Mouse (Mus musculus) stomach, embryonic 16.5 days (tissue): ENCODE measurements around the gene Dusp22. TPM values are rescaled to one million over a fixed set of nuclear protein-coding genes. Genes with fewer than 3 reads are reported as not detected.

ENCODE experiments used
- ATAC-seq: fragments of 200-750 bp; cut with Nextera tagmentation; 2 replicates; pipeline ENCODE4 v1.8.0; 2017; ENCODE audit warnings: moderate number of reproducible peaks, moderate TSS enrichment; ENCODE audit not compliant: insufficient read depth, low FRiP score
- H3K27ac ChIP-seq: fragments of 300-500 bp; sonication (generic); 2 replicates; pipeline ENCODE4 v1.5.1; 2014; ENCODE audit warnings: low read length
- H3K27me3 ChIP-seq: fragments of 300-500 bp; sonication (generic); 2 replicates; pipeline ENCODE4 v1.6.1; 2014; ENCODE audit warnings: low read length, control low read depth, mixed read lengths; ENCODE audit not compliant: control insufficient read depth, insufficient read depth
- H3K36me3 ChIP-seq: fragments of 300-500 bp; sonication (generic); 2 replicates; pipeline ENCODE4 v1.6.1; 2014; ENCODE audit warnings: low read length; ENCODE audit not compliant: control insufficient read depth, insufficient read depth
- H3K4me1 ChIP-seq: fragments of 300-500 bp; sonication (generic); 2 replicates; pipeline ENCODE4 v1.6.1; 2014; ENCODE audit warnings: low read length, control low read depth, mixed read lengths; ENCODE audit not compliant: control insufficient read depth, insufficient read depth
- H3K4me2 ChIP-seq: fragments of 300-500 bp; sonication (generic); 2 replicates; pipeline ENCODE4 v1.6.1; 2014; ENCODE audit warnings: low read depth, low read length, mixed read lengths
- H3K4me3 ChIP-seq: fragments of 300-500 bp; sonication (generic); replicated peaks from 2 replicates; pipeline ENCODE4 v1.5.1; 2014; ENCODE audit warnings: mild to moderate bottlenecking, low read length
- H3K9ac ChIP-seq: fragments of 300-500 bp; sonication (generic); 2 replicates; pipeline ENCODE4 v1.6.1; 2014; ENCODE audit warnings: low read length
- H3K9me3 ChIP-seq: fragments of 300-500 bp; sonication (generic); replicated peaks from 2 replicates; pipeline ENCODE4 v1.6.1; 2016; ENCODE audit warnings: low read length, control low read depth; ENCODE audit not compliant: control insufficient read depth
- WGBS: fragments of 180-500 bp; shearing (Covaris S2); extraction: QIAGEN DNeasy Blood & Tissue Kit; methylation state at CpG from one replicate; pipeline ENCODE4 v1.1.7; 2014; 5-methylcytosine and 5-hydroxymethylcytosine counted together
- polyA plus RNA-seq: library from polyadenylated mRNA; unstranded; fragments of >200 nt; fragmentation: Nextera tagmentation; extraction: Ambion mirVana; gene quantifications from 2 replicates; pipeline ENCODE4 v1.2.1, GENCODE M21; 2015

Dusp22 gene
- polyA plus RNA-seq, 1 experiment from 2014 or later = 31.4 TPM

DNA sequence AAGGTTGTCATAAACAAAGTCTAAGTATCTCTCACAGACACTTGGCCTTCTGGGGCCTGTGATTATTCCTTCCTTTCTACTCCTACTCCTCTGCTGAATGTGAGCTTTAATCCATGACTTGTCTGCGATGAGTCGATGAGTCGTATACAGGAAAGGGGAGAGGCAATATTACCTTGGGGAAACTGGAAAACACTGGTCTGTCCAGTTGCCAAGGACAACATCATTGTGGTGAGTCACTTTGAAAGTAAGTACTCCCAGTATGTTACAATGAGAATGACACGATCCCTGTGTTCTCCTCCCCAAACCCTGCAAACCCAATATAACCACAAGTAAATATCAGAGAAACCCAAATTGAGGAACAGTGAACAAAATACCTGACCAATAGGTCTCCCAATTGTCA is 17.7 kb upstream of the Dusp22 start:
- H3K9ac ChIP-seq = no peak overlapping the region
- H3K4me2 ChIP-seq = no peak overlapping the region
- H3K27ac ChIP-seq = no peak overlapping the region
- no peak for ATAC-seq
- H3K4me3 ChIP-seq = no peak overlapping the region
- H3K9me3 ChIP-seq = no peaks in the 10 kb centered on the region
- no peaks in the 10 kb centered on the region for H3K27me3 ChIP-seq
- 81% methylated on average over 4 of the region's 4 CpGs for WGBS
- H3K4me1 ChIP-seq = no peaks in the 10 kb centered on the region
- H3K36me3 ChIP-seq = no peaks in the 10 kb centered on the region

DNA sequence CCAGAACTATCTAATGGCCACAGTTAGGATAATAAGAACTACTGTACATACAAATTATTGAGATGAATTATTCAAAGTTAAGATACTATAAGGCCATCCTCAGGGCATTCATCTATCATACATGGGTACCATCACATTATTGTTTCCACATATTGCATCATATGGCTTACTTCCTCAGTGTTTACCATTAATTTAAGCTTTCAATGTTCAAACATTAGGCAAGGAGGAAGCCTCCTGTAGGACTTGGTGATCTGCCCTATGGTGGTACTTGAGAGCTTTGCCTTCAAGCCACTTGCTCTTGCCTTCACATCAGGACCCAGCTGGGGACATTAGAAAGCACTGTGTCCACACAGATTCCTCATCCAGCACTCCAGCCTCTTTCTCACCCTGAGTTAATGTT is 11.3 kb upstream of the Dusp22 start:
- H3K4me2 ChIP-seq = no peak overlapping the region
- H3K9me3 ChIP-seq = no peaks in the 10 kb centered on the region
- no peak overlapping the region for H3K27ac ChIP-seq
- no peaks in the 10 kb centered on the region for H3K36me3 ChIP-seq
- no peak for ATAC-seq
- H3K27me3 ChIP-seq = no peaks in the 10 kb centered on the region
- no peak overlapping the region for H3K4me3 ChIP-seq
- H3K4me1 ChIP-seq = no peaks in the 10 kb centered on the region
- no peak overlapping the region for H3K9ac ChIP-seq

DNA sequence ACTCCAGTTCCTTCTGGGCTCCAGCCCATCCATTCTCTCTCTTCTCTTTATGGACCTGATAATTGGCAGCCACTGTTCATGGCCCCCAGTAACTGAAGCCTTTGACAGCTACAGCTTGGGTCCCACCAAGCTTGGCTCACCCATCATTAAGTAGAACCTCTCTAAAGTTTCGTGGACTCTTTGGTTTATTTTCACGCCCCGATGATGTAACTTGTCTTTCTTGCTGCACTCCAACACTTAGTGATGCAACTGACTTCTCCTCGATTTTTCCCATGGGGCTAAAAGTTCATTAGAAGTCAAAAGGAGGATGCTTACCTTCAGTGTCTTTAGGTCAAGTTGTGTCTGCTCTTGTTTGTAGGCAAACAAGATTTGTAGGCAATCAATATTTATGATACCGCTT is 10.6 kb upstream of the Dusp22 start:
- Histone ChIP-seq H3K27me3 (no peaks in the 10 kb centered on the region), H3K4me2 (no peak overlapping the region), H3K9ac (no peak overlapping the region), H3K9me3 (no peaks in the 10 kb centered on the region), H3K36me3 (no peaks in the 10 kb centered on the region), H3K27ac (no peak overlapping the region), H3K4me1 (no peaks in the 10 kb centered on the region), H3K4me3 (no peak overlapping the region)
- WGBS = 82% methylated on average over 5 of the region's 5 CpGs
- no peak for ATAC-seq

DNA sequence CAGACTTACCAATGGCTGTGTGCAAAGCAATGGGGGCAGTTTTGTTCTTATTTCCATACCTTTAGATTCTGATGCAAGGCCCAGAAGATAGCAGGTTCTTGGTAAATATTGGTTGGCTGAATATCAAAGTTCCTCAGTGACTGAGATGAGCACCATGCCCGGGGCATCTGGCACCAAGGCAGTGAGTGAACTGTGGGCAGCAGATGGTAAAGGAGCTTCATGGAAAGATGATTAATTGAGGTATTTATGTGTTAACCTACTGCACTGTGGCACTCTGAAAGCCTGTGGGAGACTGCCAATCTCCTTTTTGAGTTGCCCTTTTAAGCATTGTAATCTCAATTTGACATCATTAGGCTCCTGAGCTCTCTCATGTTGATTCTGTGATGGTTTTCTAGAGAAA is 9.1 kb upstream of the Dusp22 start:
- no peaks in the 10 kb centered on the region for H3K36me3 ChIP-seq
- H3K4me1 ChIP-seq = no peaks in the 10 kb centered on the region
- H3K27me3 ChIP-seq = no peaks in the 10 kb centered on the region
- no peak overlapping the region for H3K27ac ChIP-seq
- no peak overlapping the region for H3K4me3 ChIP-seq
- WGBS = 73% methylated on average over 1 of the region's 1 CpGs
- no peaks in the 10 kb centered on the region for H3K9me3 ChIP-seq
- no peak for ATAC-seq
- no peak overlapping the region for H3K9ac ChIP-seq
- H3K4me2 ChIP-seq = no peak overlapping the region

DNA sequence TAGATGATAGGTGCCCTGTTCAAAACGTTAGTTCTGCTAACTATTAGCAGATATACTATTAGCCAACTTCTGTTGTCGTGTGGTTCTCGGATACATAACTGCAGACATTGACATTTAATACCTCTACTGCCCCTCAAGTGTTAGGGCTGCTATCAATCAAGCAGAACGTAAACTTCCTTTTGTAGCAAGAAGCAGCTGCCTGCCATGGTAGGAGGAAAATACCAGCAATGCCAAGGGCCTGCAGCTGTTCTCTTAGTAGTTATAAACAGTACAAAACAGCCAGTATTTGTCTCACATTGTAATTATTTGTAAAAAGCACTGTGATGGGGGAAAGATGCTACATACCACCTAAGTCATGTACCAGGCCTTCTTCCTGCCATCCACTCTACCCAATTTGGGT is 6.7 kb upstream of the Dusp22 start:
- Histone ChIP-seq H3K36me3 (no peaks in the 10 kb centered on the region), H3K9ac (no peak overlapping the region), H3K4me1 (no peaks in the 10 kb centered on the region), H3K9me3 (no peaks in the 10 kb centered on the region), H3K4me2 (no peak overlapping the region), H3K4me3 (no peak overlapping the region), H3K27me3 (no peaks in the 10 kb centered on the region), H3K27ac (no peak overlapping the region)
- no peak for ATAC-seq
- 39% methylated on average over 4 of the region's 4 CpGs for WGBS

DNA sequence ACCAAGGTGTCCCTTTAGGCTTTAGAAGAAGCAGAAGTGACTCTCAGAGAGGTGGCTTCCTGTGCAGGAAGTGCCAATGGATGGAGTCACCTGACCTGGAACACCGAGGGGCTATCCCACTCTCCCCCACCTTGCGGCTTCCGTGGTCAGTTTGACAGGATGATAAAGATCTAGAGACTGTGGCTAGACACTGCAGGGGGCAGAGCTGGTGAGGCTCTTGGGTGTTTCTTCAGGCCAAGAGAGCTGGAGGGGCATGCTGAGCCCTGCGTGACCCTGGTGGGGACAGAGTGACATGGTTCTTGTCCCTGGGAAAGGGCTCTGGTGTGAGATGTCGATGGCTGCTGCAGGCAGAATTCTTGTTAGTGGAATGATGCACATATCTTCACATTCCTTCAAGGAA is 5.3 kb upstream of the Dusp22 start:
- H3K27me3 ChIP-seq = no peaks in the 10 kb centered on the region
- no peak overlapping the region for H3K9ac ChIP-seq
- 66% methylated on average over 5 of the region's 5 CpGs for WGBS
- no peak overlapping the region for H3K4me3 ChIP-seq
- ATAC-seq = no peak
- no peak overlapping the region for H3K27ac ChIP-seq
- H3K4me2 ChIP-seq = no peak overlapping the region
- no peaks in the 10 kb centered on the region for H3K36me3 ChIP-seq
- H3K9me3 ChIP-seq = no peaks in the 10 kb centered on the region
- no peaks in the 10 kb centered on the region for H3K4me1 ChIP-seq

DNA sequence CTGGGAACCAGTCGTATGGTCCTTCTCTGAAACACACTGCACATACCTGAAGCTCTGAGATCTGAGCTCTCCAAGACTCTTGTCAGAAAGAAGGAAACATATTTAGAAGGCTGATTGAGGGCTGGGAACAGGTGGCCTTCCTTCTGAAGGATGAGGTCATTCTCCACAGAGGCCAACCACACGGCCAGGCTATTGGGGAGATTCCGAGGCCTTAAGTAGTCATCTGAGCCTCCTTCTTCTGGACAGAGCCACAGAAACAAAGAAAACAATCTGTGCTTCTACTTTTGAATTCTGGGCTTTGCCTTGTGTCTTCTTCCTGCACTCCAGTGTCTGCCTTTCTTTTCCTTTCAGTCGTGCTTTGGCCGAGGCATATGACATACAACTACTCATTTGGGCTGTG is 2.9 kb upstream of the Dusp22 start:
- Histone ChIP-seq H3K27ac (no peak overlapping the region), H3K4me3 (no peak overlapping the region), H3K9ac (no peak overlapping the region), H3K4me2 (no peak overlapping the region), H3K4me1 (no peaks in the 10 kb centered on the region), H3K27me3 (no peaks in the 10 kb centered on the region), H3K36me3 (no peaks in the 10 kb centered on the region), H3K9me3 (no peaks in the 10 kb centered on the region)
- WGBS = 54% methylated on average over 5 of the region's 5 CpGs
- ATAC-seq = no peak

DNA sequence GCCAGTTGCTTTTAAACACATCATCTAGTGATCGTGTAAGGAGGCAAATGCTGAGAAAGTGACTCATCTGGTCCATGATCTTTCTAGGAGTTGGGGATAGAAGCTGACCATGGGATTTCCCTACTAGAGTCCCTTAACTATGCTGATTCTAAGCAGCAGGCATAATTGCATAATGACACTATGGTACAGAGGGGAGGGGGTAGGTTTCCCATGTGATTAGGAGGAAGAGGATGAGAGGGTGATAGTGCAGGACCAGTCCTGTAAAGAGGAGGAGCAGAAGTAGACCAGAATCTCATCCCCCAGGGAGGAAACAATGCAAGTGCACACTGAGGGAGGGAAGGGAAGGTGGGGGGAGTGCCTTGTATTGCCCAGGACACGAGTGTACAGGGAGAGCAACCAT is 2.0 kb upstream of the Dusp22 start:
- no peak for ATAC-seq

DNA sequence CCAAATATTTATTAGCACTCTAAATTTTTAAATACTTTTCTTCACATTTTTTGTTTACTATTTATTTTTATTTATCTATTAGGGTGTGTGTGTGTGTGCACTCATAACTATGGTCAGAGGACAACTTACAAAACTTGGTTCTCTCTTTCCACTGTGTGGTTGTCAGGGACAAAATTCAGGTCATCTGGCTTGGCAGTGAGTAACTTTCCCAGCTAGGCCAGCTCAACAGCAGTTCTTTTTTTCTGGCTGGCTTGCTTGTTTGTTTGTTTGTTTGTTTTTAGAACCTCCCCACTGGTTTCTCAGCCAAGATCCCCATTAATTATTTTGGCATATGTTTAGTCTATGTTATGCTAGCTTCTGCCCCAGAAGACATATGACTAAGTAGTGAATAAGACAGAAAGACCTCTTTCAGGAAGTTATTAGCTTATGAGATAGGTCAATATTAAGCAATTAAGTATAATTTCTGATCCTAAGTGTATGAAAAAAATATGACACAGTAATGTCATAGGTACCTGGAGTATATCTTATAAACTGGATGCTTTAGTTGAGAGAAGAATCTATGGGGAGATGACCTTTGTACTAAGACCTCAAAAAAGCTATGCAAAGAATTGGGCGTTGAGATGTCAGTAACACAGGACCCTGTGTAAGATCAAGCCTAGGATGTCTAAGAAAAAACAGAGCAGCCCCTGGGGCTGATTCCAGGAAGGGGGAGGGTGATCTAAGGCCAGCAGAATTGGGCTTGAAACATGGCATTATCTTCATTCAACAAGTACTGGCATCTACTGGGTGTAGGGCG is 1.4 kb upstream of the Dusp22 start:
- 80% methylated on average over 2 of the region's 2 CpGs for WGBS
- Histone ChIP-seq H3K4me2 (no peak overlapping the region), H3K27me3 (no peaks in the 10 kb centered on the region), H3K4me3 (no peak overlapping the region), H3K27ac (no peak overlapping the region), H3K36me3 (no peaks in the 10 kb centered on the region), H3K4me1 (no peaks in the 10 kb centered on the region), H3K9me3 (no peaks in the 10 kb centered on the region), H3K9ac (no peak overlapping the region)
- ATAC-seq = no peak

More for the DNA sequence above, 2.0 kb upstream of the Dusp22 start:
- Histone ChIP-seq H3K27me3 (no peaks in the 10 kb centered on the region), H3K4me1 (no peaks in the 10 kb centered on the region), H3K9ac (no peak overlapping the region), H3K36me3 (no peaks in the 10 kb centered on the region), H3K4me3 (no peak overlapping the region), H3K9me3 (no peaks in the 10 kb centered on the region), H3K27ac (no peak overlapping the region), H3K4me2 (no peak overlapping the region)
- 55% methylated on average over 2 of the region's 2 CpGs for WGBS
